Mouse (Mus musculus): ENCODE data around the gene Samd15. TPM values are rescaled to one million over a fixed set of nuclear protein-coding genes. Genes with fewer than 3 reads are reported as not detected.
A peak's percentile ranks its signal among the peaks of the same experiment; 100 is the strongest.
"Not testable (repeated sequence)": the region's sequence is repeated elsewhere in the genome, so short reads cannot be mapped to it uniquely, and the experiment has no call there.

Samd15 gene
- 0.07 TPM in 1 of 2 replicates, not detected in the other for polyA plus RNA-seq (2012; rRNA removed)

DNA sequence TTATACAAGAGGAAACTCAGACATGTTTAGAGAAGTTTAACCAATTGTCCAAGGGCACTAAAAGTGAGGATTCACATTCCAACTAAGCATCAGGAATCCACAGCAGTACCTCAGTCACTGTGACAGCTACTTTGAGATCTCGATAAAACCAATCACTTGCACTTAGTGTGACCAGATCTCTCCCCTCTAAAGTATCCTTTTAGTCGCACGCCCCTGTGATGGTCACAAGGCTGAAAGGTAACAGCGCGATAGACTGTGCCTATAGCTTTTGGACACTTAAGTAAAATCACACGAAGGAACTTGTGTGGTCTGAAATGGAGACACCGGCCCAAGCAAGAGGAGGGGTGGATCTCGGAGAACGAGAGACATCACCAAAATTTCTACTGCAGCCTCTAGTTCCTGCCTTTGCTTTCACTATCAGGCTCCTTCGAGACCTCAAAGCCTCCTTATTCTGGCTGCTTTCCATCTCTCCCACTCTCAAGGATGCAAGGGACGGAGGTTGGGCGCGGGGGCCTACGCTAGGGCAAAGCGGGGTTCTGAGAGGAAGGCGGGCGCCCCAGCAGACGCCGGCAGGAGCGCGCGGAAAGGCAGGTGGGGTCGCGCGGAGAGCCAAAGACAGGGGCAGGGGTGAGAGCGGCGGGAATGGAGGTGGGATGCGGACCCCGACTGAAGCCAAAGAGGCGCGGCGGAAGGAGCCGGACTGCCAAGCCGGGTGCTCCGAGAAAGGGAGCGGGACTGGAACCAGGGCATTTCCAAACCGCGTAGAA, at the start of gene Samd15:
Samd15 (plus strand) TSS at position 518 of the 767 bp plus-strand sequence.
- 1% methylated on average over 38 of the region's 38 CpGs for WGBS
- no peak for DNase-seq (ENCODE audit: low read depth, low spot score)

GRCm38 (mm10) chr12:87154448-87154847, 45.1 kb upstream of the Samd15 start:
- DNase-seq (ENCODE audit: low read depth, low spot score): not testable (repeated sequence)

DNA sequence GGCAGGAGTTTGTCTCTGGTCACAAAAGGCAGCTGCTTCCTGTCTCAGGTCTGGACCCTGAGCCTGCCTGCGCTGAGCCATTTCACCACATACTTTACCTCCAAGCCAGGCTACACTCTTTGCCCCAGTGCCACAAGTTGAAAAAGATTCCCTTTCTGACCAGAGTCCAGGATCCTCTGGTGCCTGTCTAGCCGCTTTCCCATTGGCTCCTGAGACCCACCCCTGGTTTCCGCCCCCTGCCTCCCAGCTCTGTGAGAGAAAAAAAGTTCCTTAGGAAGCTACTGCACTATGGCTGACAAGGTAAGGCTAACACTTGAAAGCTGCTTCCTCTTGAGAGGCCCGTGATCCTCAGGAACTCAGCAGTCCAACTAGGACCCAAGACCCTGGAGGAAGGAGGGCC, 42.2 kb upstream of the Samd15 start:
- WGBS: 24% methylated on average over 4 of the region's 4 CpGs
- no peak for DNase-seq (ENCODE audit: low read depth, low spot score)

More at GRCm38 (mm10) chr12:87154448-87154847, 45.1 kb upstream of the Samd15 start:
- WGBS: 89% methylated on average over 4 of the region's 4 CpGs

GRCm38 (mm10) chr12:87158099-87158498, 41.4 kb upstream of the Samd15 start:
- no peak for DNase-seq (ENCODE audit: low read depth, low spot score)
- WGBS: 29% methylated on average over 7 of the region's 7 CpGs

DNA sequence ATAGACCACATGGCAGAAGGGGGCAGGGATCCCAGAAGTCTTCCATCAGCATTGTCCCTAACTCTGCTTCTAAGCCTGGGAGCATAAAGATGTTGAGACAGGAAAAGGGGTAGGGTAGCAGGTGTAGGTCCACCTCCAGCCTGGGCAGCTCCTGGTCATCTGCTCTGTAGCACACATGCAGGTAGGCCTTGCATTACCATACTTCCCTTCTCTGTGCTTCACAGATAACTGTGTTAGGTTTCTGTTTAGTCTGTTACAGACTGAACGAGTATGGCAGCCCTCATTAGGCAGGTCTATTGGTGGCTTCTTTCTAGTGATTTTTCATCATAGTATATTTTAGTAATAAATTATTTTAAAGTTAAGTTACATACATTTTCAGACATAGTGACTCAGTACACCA, 39.2 kb upstream of the Samd15 start:
- no peak for DNase-seq (ENCODE audit: low read depth, low spot score)
- WGBS: 79% methylated on average over 1 of the region's 1 CpGs

- no peak for DNase-seq (ENCODE audit: low read depth, low spot score)
- WGBS: 95% methylated on average over 5 of the region's 5 CpGs
Measured at GRCm38 (mm10) chr12:87160815-87161214, 38.7 kb upstream of the Samd15 start.

DNA sequence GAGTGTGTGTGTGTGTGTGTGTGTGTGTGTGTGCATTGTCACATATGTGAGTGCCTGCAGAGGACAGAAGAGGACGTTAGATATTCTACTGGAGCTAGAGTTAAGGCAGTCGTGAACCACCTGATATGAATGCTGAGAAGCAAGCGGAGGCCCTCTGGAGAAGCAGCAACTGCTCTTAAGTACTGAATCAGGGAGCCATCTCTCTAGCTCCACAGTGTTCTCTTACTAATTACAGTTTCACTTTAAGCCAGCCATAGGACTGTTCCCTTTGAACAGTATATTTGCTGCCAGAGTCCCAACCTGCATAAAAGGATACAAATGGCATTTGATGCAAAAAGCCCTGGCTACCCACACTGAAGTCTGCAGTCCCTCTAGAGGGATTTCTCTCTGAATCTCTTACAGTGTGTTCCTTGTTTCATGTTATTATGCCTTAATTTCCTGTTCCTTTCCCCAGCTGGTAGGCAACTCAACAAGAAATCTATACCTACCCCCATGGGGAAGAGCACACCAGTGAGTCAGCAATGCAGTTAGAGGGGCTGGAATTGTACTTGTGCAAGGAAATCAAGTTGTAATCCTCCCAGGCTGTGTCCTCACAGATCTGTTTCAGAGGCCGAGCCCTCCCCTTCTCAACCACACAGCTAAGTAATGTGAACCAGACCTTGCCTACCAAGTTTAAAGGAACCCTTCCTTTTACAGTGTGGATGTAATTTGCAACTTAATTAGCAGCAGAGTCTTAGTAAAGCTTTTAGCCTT, 24.2 kb upstream of the Samd15 start:
- 82% methylated on average over 4 of the region's 4 CpGs for WGBS
- DNase-seq (ENCODE audit: low read depth, low spot score): no peak

GRCm38 (mm10) chr12:87177631-87178030, 21.9 kb upstream of the Samd15 start:
- 96% methylated on average over 4 of the region's 4 CpGs for WGBS
- DNase-seq (ENCODE audit: low read depth, low spot score): no peak

GRCm38 (mm10) chr12:87193008-87193407, 6.5 kb upstream of the Samd15 start:
- 83% methylated on average over 3 of the region's 3 CpGs for WGBS
- DNase-seq (ENCODE audit: low read depth, low spot score): no peak

DNA sequence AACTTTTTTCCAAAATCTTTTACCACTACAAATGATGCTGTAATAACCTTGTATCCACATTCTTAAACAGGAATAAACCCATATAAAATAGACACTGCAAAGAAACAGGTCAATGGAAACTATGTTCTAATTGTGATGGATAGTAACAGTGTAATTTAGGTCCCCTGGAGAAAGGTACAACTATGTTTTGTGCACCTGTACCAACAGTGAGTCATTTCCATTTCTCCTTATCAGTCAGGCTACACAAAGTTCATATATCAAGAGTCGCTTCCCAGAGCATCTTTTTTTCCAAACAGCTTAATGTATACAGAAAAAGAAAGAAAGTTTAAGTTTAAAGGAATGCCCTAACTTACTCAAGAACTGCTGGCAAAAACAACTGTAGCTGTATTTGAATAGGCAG, 4.5 kb upstream of the Samd15 start:
- DNase-seq (ENCODE audit: low read depth, low spot score): no peak
- 24% methylated on average over 1 of the region's 1 CpGs for WGBS

GRCm38 (mm10) chr12:87196310-87196709, 3.2 kb upstream of the Samd15 start:
- no peak for DNase-seq (ENCODE audit: low read depth, low spot score)

GRCm38 (mm10) chr12:87198792-87199191, 731 bp upstream of the Samd15 start:
- no peak for DNase-seq (ENCODE audit: low read depth, low spot score)
- WGBS: 73% methylated on average over 6 of the region's 6 CpGs

- DNase-seq (ENCODE audit: low read depth, low spot score): peak; percentile 39
- WGBS: under 1% methylated on average over 68 of the region's 70 CpGs
Measured at GRCm38 (mm10) chr12:87199973-87200586, 557 bp downstream of the Samd15 start, which contains the start of gene Tmed8. TSS of gene Tmed8 (minus strand) at chr12:87200454.

DNA sequence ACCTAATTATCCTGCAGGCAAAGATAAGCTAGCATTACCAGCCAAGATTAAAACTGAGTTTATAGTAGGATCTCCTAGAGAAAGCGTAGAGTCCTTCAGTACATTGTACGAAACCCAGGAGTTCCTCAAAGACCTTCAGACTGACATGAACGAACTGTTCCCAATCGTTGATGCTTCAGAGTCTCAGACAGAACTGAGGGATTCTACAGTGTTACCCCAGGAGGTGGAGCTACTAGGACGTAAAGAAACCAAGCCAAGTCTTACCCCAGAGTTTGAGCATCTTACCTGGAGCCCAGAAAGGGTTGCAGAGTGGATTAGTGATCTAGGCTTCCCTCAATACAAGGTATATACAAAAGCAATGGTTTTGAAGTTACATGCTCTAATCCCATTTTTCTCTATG, 2.2 kb downstream of the Samd15 start:
- WGBS: 57% methylated on average over 5 of the region's 5 CpGs
- no peak for DNase-seq (ENCODE audit: low read depth, low spot score)

DNA sequence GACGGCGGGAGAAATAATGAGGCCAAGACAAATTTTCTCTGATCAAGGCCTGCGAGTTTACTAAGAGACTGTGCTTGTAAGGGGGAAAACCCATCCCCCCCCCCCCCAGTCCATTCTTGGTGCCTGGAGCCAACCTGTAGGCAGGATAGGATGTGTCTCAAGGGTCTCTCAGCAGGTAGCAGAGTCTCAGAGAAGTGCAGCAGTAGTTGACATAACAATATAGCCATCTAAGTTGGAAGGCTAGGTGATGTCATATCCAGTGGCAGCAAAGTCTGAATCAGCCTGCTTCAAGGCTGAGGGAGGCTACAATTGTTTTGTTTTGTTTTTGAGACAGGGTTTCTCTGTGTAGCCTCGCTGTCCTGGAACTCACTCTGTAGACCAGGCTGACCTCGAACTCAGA, 6.3 kb downstream of the Samd15 start:
- WGBS: 92% methylated on average over 5 of the region's 5 CpGs
- DNase-seq (ENCODE audit: low read depth, low spot score): not testable (repeated sequence)

GRCm38 (mm10) chr12:87212844-87213606, 13.5 kb downstream of the Samd15 start:
- no peak for DNase-seq (ENCODE audit: low read depth, low spot score)

DNA sequence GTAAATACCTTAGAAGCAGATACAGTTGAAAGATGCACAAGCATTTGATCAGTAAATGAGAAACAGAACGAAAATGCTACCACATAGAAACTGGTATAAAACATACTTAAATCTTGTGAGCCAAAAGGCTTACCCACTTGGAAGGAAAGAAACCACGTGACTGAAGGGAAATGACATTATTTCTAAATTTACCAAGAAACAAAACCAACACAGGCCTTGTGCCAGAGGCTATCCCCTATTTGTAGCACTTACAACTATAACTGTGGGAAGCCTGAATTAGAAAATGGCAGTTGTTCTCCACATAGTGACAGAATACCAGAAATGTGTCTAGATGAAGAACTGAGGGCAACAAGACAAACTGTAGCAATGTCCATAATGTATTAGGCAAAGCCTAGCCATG, 16.5 kb downstream of the Samd15 start:
- DNase-seq (ENCODE audit: low read depth, low spot score): no peak
- 61% methylated on average over 2 of the region's 2 CpGs for WGBS

More at GRCm38 (mm10) chr12:87212844-87213606, 13.5 kb downstream of the Samd15 start:
- WGBS: 32% methylated on average over 2 of the region's 2 CpGs

DNA sequence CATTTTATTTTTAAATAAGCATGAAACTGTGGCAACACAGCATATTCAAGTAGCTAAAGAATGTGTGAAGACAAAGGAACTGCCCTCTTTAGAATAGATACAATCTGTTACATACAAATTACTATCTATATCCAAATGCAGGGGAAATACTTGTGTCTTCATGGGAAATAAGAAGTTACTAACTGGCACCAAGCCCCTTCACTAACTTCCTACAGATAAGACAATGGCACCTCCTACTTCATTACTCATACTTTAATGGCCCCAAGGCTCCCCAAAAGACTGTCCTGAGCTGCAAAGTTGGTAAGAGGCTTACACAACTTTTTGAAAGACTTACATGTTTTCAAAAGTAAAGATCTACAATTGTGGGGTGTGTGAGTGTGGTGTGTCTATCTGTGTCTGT, 18.1 kb downstream of the Samd15 start:
- DNase-seq (ENCODE audit: low read depth, low spot score): no peak

DNA sequence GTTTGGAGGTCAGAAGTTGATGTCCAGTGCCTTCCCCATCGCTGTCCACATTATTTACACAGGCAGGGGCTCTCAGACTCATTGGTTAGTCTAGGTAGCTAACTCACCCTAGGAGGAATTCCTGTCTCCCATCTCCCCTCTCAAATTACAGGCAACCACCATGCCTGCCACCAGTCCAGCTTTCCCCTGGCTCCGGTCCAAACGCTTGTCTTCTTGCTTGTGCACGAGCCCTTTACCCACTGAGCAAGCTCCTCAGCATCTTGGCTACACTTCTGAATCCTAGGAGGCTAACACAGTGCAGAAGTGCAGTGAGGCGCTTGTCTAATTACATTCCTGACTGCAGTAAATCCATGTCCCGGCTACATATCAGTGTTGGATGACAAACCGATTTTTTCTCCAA, 19.8 kb downstream of the Samd15 start:
- DNase-seq (ENCODE audit: low read depth, low spot score): no peak
- WGBS: 47% methylated on average over 7 of the region's 7 CpGs

DNA sequence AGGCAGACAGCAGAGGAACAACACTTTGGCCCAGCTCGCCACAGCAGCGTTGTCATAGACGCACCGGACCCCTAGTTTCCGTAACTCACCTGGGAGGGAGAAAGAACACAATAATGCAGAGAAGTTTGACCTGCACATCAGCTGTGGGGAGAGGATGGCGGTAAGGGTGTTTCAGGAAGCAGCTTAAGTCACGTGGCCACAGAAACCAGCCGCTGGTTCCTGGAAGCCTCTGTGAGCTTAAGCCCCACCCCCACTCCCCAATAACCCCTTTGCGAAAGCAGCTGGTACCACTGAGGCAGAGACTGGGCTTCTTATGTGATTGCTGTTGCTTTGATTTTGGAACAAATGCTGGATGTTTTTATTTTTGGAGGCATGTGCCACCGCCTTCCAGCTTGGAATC, 25.4 kb downstream of the Samd15 start:
- no peak for DNase-seq (ENCODE audit: low read depth, low spot score)
- 76% methylated on average over 10 of the region's 10 CpGs for WGBS

All from large intestine, adult 2 months (tissue).